Comparison of ENCODE assay signal across 21 mouse cellular contexts in the genomic region with DNA sequence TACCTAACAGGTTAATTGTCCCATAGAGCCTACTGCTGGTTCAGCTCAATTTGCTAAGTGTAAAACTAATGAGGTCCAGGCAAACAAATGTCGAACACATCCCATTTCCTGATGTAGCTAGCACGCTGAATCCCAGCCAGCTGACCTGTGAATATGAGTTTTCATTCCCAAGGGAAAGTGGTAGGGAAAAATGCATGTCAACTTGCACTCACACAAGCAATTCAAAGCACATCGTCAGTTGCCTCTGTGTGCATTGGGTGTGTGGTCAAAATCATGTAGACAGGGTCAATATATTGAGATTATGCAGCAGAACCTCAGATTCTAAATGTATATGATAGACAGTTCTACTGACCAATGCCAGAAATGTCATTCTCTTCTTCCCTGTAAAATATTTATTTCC.
DNase-seq lines count a peak whose midpoint lies in the region; ATAC-seq and TF ChIP-seq lines count a peak whose summit lies in the region.
"Had no signal": no experiment of that assay in that cellular context is flagged by ENCODE, and none has a peak within 500 bp of the region (broad histone marks: within the 10 kb centered on the region; RNA-seq: fewer than 3 reads in every experiment).

No protein-coding gene starts in this region.

- H3K4me3 ChIP-seq in kidney, adult 2 months (ENCODE audit: insufficient read depth, low read depth, low read length) = no peak overlapping the region
- H3K4me3 ChIP-seq in limb, embryonic 13.5 days = no peak overlapping the region
- no peak overlapping the region for H3K4me3 ChIP-seq in limb, embryonic 10.5 days
- no peak overlapping the region for H3K4me3 ChIP-seq in neural tube, embryonic 15.5 days (replicated peaks)
- H3K4me3 ChIP-seq: forebrain, embryonic 13.5 days; liver, embryonic 15.5 days had no signal

- 49% methylated on average over 3 of the region's 3 CpGs for WGBS in kidney, adult 2 months
- 21% methylated on average over 3 of the region's 3 CpGs for WGBS in limb, embryonic 13.5 days
- WGBS in limb, embryonic 10.5 days = 41% methylated on average over 3 of the region's 3 CpGs
- WGBS in neural tube, embryonic 15.5 days = 38% methylated on average over 3 of the region's 3 CpGs

- ATAC-seq in limb, embryonic 13.5 days (ENCODE audit: low FRiP score, low read depth) = 0 out of 2 replicates have a peak, but pooled peaks have one; percentile 37
- ATAC-seq in neural tube, embryonic 15.5 days (ENCODE audit: low FRiP score) = peak; percentile 23; the same call in 1 of the 2 replicates
- ATAC-seq: forebrain, embryonic 13.5 days; intestine, embryonic 16.5 days had no signal

- H3K4me1 ChIP-seq in kidney, adult 2 months (ENCODE audit: control insufficient read depth, insufficient read depth, low read length) = peaks cover 6% of the 10 kb centered on the region
- peaks cover 22% of the 10 kb centered on the region for H3K4me1 ChIP-seq in limb, embryonic 13.5 days
- H3K4me1 ChIP-seq in limb, embryonic 10.5 days = peaks cover 9% of the 10 kb centered on the region; the same call in 1 of the 2 replicates
- H3K4me1 ChIP-seq in neural tube, embryonic 15.5 days = 0 out of 2 replicates have a peak, but pooled peaks cover 2% of the 10 kb centered on the region
- H3K4me1 ChIP-seq: liver, embryonic 15.5 days had no signal

- no peak overlapping the region for H3K27ac ChIP-seq in kidney, adult 2 months (ENCODE audit: insufficient read depth, low read depth, low read length)
- H3K27ac ChIP-seq in limb, embryonic 13.5 days = no peak overlapping the region
- no peak overlapping the region for H3K27ac ChIP-seq in limb, embryonic 10.5 days
- no peak overlapping the region for H3K27ac ChIP-seq in neural tube, embryonic 15.5 days (replicated peaks)
- H3K27ac ChIP-seq: forebrain, embryonic 13.5 days; liver, embryonic 15.5 days; stomach, postnatal 0 days had no signal

- peak; percentile 26 for DNase-seq in kidney, adult 2 months
- no peak for DNase-seq in kidney, adult 9 months
- no peak for DNase-seq in limb, embryonic 10.5 days (ENCODE audit: low spot score)
- DNase-seq in neural tube, embryonic 10.5 days (ENCODE audit: extremely low spot score, low spot score) = no peak
- DNase-seq in lung, postnatal 36 days = peak; percentile 11
- DNase-seq: adrenal gland, postnatal 25 days; cerebellum, adult 2 months; cerebellum, postnatal 14 days; gastrocnemius, postnatal 10 days; heart, postnatal 14 days; layer of hippocampus, postnatal 36 days; left cerebral cortex, postnatal 4 days; right cerebral cortex, postnatal 4 days; thymus, adult 18-20 months; thymus, postnatal 25 days had no signal

- peaks cover 3% of the 10 kb centered on the region; the same call in 1 of the 2 replicates for H3K36me3 ChIP-seq in kidney, adult 2 months (ENCODE audit: control insufficient read depth, insufficient read depth, low read length)
- peaks cover 23% of the 10 kb centered on the region for H3K36me3 ChIP-seq in limb, embryonic 13.5 days
- H3K36me3 ChIP-seq in limb, embryonic 10.5 days = peaks cover 5% of the 10 kb centered on the region; the same call in 1 of the 2 replicates
- no peaks in the 10 kb centered on the region for H3K36me3 ChIP-seq in neural tube, embryonic 15.5 days
- H3K36me3 ChIP-seq: liver, embryonic 15.5 days had no signal

- TF ChIP-seq POLR2A in kidney, adult 2 months (IDR thresholded peaks at IDR 0.05; ENCODE audit: low read depth, low read length) = no peak

- no peak for TF ChIP-seq CTCF in kidney, adult 2 months (conservative IDR thresholded peaks at IDR 0.05; ENCODE audit: insufficient read depth, insufficient read length, low read depth, low read length)

- no peak overlapping the region for H3K4me2 ChIP-seq in limb, embryonic 13.5 days (replicated peaks)
- no peak overlapping the region for H3K4me2 ChIP-seq in neural tube, embryonic 15.5 days
- H3K4me2 ChIP-seq: forebrain, embryonic 13.5 days; liver, embryonic 15.5 days had no signal

- H3K9me3 ChIP-seq in limb, embryonic 13.5 days = no peaks in the 10 kb centered on the region
- H3K9me3 ChIP-seq in limb, embryonic 10.5 days (replicated peaks) = no peaks in the 10 kb centered on the region
- no peaks in the 10 kb centered on the region for H3K9me3 ChIP-seq in neural tube, embryonic 15.5 days (replicated peaks)
- H3K9me3 ChIP-seq: forebrain, embryonic 13.5 days; liver, embryonic 15.5 days had no signal

- H3K27me3 ChIP-seq in kidney, adult 2 months (replicated peaks; ENCODE audit: control insufficient read depth, insufficient read depth, low read length) = no peaks in the 10 kb centered on the region
- H3K27me3 ChIP-seq in limb, embryonic 13.5 days = no peaks in the 10 kb centered on the region
- H3K27me3 ChIP-seq in limb, embryonic 10.5 days (ENCODE audit: low read depth, poor library complexity, severe bottlenecking) = no peaks in the 10 kb centered on the region
- no peaks in the 10 kb centered on the region for H3K27me3 ChIP-seq in neural tube, embryonic 15.5 days (replicated peaks)
- H3K27me3 ChIP-seq: forebrain, embryonic 13.5 days; liver, embryonic 15.5 days had no signal

- H3K9ac ChIP-seq in limb, embryonic 13.5 days = no peak overlapping the region
- H3K9ac ChIP-seq in neural tube, embryonic 15.5 days (replicated peaks) = no peak overlapping the region
- H3K9ac ChIP-seq: forebrain, embryonic 13.5 days; liver, embryonic 15.5 days had no signal

Comparison
In these comparisons a context has a peak if more than half of its experiments do, and no peak if none do; other contexts are left out.
1. DNase-seq: peak in kidney, adult 2 months (single experiment) and lung, postnatal 36 days (single experiment); none in kidney, adult 9 months (single experiment), limb, embryonic 10.5 days (single experiment) and neural tube, embryonic 10.5 days (single experiment).